Mouse (Mus musculus) neural tube, embryonic 12.5 days (tissue): Measurements from ENCODE around the gene Osbpl3. TPM values are rescaled to one million over a fixed set of nuclear protein-coding genes. Genes with fewer than 3 reads are reported as not detected.

ENCODE experiments used
- ATAC-seq: fragments of 200-750 bp; cut with Nextera tagmentation; 2 replicates; pipeline ENCODE4 v1.8.0; 2017; ENCODE audit warnings: low read depth, mild to moderate bottlenecking, moderate TSS enrichment, moderate library complexity; ENCODE audit not compliant: low FRiP score
- H3K27ac ChIP-seq: fragments of 300-500 bp; sonication (generic); 2 replicates; pipeline ENCODE4 v1.5.1; 2016
- H3K27me3 ChIP-seq: fragments of 300-500 bp; sonication (generic); replicated peaks from 2 replicates; pipeline ENCODE4 v1.6.1; 2016; ENCODE audit warnings: mild to moderate bottlenecking
- H3K36me3 ChIP-seq: fragments of 300-500 bp; sonication (generic); 2 replicates; pipeline ENCODE4 v1.6.1; 2016; ENCODE audit warnings: mild to moderate bottlenecking
- H3K4me1 ChIP-seq: fragments of 300-500 bp; sonication (generic); 2 replicates; pipeline ENCODE4 v1.6.1; 2016
- H3K4me2 ChIP-seq: fragments of 300-500 bp; sonication (generic); replicated peaks from 2 replicates; pipeline ENCODE4 v1.6.1; 2016; ENCODE audit warnings: mild to moderate bottlenecking
- H3K4me3 ChIP-seq: fragments of 300-500 bp; sonication (generic); 2 replicates; pipeline ENCODE4 v1.5.1; 2016
- H3K9ac ChIP-seq: fragments of 300-500 bp; sonication (generic); 2 replicates; pipeline ENCODE4 v1.6.1; 2016; ENCODE audit warnings: mild to moderate bottlenecking
- H3K9me3 ChIP-seq: fragments of 300-500 bp; sonication (generic); 2 replicates; pipeline ENCODE4 v1.6.1; 2016; ENCODE audit warnings: mild to moderate bottlenecking
- WGBS: fragments of 180-500 bp; shearing (Covaris S2); methylation state at CpG from one replicate; pipeline ENCODE4 v1.1.7; 2016; 5-methylcytosine and 5-hydroxymethylcytosine counted together
- polyA plus RNA-seq: library from polyadenylated mRNA; unstranded; fragments of >200 nt; fragmentation: Nextera tagmentation; extraction: Ambion mirVana; gene quantifications from 2 replicates; pipeline ENCODE4 v1.2.1, GENCODE M21; 2016

Osbpl3 gene
- polyA plus RNA-seq, 1 experiment from 2014 or later: 5.4 TPM

DNA sequence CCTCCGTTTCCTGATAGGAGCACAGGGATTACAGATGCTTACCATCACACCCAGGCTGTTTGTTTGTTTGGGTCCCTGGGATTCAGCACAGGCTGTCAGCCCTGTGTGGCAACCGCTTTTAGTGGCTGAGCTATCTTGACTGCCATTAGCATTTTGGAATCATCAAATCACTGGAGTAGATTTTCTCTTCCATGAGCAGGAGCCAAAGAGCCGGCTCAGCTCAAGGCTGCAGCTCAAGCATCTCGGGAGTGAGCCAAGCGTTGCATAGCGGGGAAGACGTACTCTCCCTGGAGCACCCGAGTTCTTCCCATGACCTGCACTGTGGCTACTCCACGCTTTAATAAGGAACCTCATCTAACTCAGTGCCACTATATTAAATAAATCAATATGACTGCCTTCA, 93.8 kb downstream of the Osbpl3 start:
- Histone ChIP-seq H3K9me3 (no peaks in the 10 kb centered on the region), H3K27ac (no peak overlapping the region), H3K27me3 (no peaks in the 10 kb centered on the region), H3K4me2 (no peak overlapping the region), H3K4me1 (no peaks in the 10 kb centered on the region), H3K9ac (no peak overlapping the region), H3K36me3 (no peaks in the 10 kb centered on the region), H3K4me3 (no peak overlapping the region)
- WGBS: 89% methylated on average over 9 of the region's 9 CpGs
- ATAC-seq: no peak

DNA sequence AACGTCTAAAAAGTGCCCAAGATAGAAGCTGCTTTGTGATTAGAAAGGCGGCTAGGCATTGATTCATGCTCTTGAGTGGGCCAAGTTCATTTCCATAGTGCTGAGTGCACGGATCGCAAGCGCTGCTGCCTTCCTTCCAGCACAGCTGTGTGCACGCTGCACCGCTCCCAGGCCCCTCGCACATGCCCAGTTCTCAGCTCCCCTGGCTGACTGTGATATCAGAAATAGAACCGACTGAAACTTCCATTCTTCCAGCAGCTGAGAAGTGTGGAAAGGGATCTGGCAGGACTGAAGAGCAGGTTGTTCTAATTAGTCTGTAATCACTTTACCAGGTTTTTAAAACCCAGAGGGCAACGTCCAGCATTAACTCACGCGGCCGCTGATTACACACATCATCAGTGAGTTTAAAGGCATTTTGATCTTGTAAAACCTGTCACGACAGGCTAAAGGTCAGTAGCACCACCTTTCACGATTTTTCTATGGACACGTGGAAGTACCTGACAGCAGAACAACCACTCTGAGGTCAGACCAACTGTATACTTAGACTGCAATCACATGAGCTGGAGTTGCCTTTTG, 97.8 kb downstream of the Osbpl3 start:
- WGBS: 47% methylated on average over 16 of the region's 16 CpGs
- Histone ChIP-seq H3K27me3 (no peaks in the 10 kb centered on the region), H3K9me3 (no peaks in the 10 kb centered on the region), H3K36me3 (no peaks in the 10 kb centered on the region), H3K9ac (no peak overlapping the region), H3K4me3 (no peak overlapping the region), H3K4me1 (no peaks in the 10 kb centered on the region; the same call in 1 of the 2 replicates), H3K27ac (no peak overlapping the region), H3K4me2 (no peak overlapping the region)
- ATAC-seq: 0 out of 2 replicates have a peak, but pooled peaks have one; percentile 50

DNA sequence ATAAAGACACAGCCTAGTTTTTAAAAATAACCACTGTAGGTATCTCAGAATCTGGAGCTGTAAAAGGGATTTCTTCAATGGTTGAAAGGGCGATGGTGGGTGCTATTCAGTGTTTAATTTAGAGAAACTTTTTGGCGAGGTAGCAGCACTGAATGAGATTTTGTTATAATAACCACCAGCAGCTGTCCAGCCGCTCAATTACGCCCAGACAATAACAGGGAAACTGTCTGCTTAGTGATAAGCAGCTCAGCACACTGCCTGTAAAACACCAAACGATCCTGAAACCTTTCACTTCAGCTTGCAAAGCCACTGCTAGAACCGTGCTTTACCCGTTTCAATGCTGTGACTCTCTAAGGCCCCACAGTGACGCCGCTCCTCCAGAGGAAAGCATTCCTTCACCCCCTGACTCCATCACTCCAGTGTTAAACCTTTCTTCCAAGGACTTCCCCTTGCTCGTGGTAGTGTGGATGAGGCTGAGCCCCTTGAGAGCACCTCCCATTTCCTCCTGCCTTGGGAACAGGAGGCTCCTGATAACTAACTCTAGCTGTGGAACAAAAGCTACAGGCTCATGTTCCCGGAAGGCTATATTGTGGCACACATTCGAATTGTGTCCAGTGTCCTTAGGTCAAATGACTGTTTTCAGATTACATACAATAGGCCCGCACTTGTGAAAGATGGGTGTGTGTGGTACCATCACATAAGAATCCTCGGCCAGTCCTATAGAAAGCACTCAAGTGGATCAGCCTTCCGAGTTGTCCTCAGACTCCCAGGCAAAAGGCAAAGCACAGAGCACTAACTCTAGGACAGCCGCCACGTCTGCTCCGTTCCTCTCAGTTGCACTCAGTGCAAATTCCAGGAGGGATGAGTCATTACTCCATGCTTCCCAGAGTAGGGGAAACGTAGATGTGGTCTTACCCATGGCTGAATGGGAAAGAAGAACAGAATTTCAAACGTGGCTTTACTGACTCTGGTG, 101.0 kb downstream of the Osbpl3 start:
- WGBS: 62% methylated on average over 20 of the region's 20 CpGs
- no peaks in the 10 kb centered on the region for H3K36me3 ChIP-seq
- no peak overlapping the region for H3K4me3 ChIP-seq
- no peaks in the 10 kb centered on the region for H3K9me3 ChIP-seq
- H3K4me2 ChIP-seq: no peak overlapping the region
- no peak overlapping the region for H3K27ac ChIP-seq
- no peak for ATAC-seq
- no peak overlapping the region for H3K9ac ChIP-seq
- H3K27me3 ChIP-seq: no peaks in the 10 kb centered on the region
- H3K4me1 ChIP-seq: no peaks in the 10 kb centered on the region; the same call in 1 of the 2 replicates

DNA sequence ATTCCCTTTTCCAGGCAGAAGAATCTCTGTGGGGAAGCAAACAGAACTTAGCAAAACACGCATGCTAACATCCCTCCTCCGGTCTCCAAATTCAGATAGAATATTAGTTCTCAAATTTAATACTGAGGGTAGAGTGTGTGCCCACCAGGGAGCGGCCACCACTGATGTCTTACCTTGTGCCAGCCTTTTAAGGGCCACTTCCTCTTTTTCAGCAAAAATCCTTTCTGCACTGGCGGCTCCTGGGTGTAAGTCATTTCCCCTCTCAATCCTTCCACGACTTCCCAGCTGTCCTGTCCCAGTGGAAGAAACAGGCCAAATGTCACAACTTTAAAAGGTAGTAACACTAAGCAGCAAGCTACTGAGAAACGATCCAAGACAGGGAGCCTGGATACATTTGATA, 103.2 kb downstream of the Osbpl3 start:
- Histone ChIP-seq H3K9me3 (no peaks in the 10 kb centered on the region), H3K4me2 (no peak overlapping the region), H3K9ac (no peak overlapping the region), H3K27me3 (no peaks in the 10 kb centered on the region), H3K36me3 (no peaks in the 10 kb centered on the region), H3K27ac (no peak overlapping the region), H3K4me3 (no peak overlapping the region), H3K4me1 (no peaks in the 10 kb centered on the region; the same call in 1 of the 2 replicates)
- WGBS: 65% methylated on average over 6 of the region's 6 CpGs
- ATAC-seq: no peak

DNA sequence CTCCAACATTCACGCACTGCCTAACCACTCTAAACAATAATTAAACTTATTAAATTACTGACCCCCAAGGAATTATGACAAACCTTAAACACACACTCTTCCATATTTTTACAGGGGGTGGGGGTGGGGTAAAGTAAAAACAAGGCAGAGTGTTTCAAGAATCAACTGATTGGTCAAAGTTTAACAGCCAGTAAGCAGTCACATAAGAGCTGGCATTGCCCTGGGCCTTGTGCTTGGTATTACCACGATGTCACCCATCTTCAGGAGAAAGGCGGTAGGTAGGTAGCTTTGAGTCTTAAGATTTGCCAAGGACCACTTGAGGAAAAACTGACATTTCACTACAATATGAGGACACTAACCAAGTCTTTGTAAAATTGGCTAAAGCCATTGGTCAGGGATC, 105.1 kb downstream of the Osbpl3 start:
- no peaks in the 10 kb centered on the region for H3K36me3 ChIP-seq
- H3K4me1 ChIP-seq: no peaks in the 10 kb centered on the region; the same call in 1 of the 2 replicates
- H3K27me3 ChIP-seq: no peaks in the 10 kb centered on the region
- no peak overlapping the region for H3K4me2 ChIP-seq
- no peaks in the 10 kb centered on the region for H3K9me3 ChIP-seq
- H3K4me3 ChIP-seq: no peak overlapping the region
- no peak overlapping the region for H3K9ac ChIP-seq
- no peak for ATAC-seq
- no peak overlapping the region for H3K27ac ChIP-seq
- WGBS: 94% methylated on average over 3 of the region's 3 CpGs

DNA sequence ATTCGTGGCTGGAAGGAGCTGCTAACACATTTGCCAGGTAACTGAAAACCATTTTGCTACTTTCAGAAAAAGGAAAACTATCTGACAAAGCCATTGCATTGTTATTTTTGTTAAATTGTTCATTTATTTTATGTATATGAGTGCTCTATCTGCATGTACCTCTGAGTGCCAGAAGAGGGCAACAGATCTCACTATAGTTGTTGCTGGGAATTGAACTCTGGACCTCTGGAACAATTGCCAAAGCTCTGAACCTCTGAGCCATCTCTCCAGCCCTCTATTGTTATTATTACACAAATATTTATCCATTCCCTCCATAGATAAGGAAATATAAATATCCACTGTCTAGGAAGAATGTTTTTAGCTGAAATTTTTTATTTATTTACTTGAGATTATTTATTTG, 107.4 kb downstream of the Osbpl3 start:
- no peaks in the 10 kb centered on the region for H3K36me3 ChIP-seq
- H3K4me1 ChIP-seq: no peaks in the 10 kb centered on the region
- 95% methylated on average over 1 of the region's 1 CpGs for WGBS
- H3K4me2 ChIP-seq: no peak overlapping the region
- no peak overlapping the region for H3K27ac ChIP-seq
- H3K27me3 ChIP-seq: no peaks in the 10 kb centered on the region
- H3K9me3 ChIP-seq: no peaks in the 10 kb centered on the region
- ATAC-seq: no peak
- H3K4me3 ChIP-seq: no peak overlapping the region
- H3K9ac ChIP-seq: no peak overlapping the region

DNA sequence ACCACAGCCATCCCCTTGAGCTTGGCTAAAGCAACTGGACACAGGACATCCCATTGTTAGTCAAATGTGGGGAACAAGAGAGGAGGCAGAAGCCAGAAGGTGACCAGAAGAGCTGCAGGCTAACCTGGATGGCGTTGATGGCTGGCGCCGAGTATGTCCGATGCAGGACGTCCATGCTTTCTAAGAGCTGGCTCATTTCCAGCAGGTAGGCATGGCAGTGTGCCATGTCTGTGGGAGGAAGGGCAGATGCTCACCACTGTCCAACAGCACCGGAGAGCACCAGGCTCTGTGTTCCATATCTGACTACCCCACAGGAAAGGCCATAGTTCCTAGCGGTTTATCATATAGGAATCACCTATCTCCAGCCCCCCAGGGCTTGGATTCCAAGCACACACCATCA, 109.8 kb downstream of the Osbpl3 start:
- WGBS: 97% methylated on average over 7 of the region's 7 CpGs

DNA sequence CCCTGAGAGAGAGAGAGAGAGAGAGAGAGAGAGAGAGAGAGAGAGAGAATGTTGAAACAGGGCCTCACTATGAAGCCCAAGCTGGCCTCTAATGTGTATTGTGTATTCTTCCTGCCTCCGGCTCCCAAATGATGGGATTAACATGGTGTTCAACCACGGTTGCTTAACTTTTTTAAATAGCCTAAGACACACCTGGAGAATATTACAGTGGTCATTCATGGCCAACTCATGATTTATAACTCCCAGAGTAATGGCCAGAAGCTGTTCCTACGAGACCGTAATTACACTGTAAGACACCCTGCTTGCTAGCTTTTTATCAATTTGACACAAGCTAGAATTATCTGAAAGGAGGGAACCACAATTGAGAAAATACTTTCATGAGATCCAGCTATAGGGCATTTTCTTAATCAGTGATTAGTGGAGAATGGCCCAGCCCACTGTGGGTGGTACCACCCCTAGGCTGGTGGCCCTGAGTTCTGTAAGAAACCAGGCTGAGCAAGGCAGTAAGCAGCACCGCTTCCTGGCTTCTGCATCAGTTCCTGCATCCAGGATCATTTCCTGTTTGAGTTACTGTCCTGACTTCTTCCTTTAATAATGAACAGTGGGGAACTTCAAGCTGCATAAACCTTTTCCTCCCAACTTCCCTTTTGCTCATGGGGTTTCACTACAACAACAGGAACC, 115.6 kb downstream of the Osbpl3 start:
- Histone ChIP-seq H3K4me3 (no peak overlapping the region), H3K4me1 (no peaks in the 10 kb centered on the region), H3K9me3 (no peaks in the 10 kb centered on the region), H3K9ac (no peak overlapping the region), H3K27ac (no peak overlapping the region), H3K27me3 (no peaks in the 10 kb centered on the region), H3K4me2 (no peak overlapping the region), H3K36me3 (no peaks in the 10 kb centered on the region)
- 75% methylated on average over 5 of the region's 5 CpGs for WGBS
- ATAC-seq: no peak

More for the DNA sequence above, 109.8 kb downstream of the Osbpl3 start:
- no peaks in the 10 kb centered on the region for H3K9me3 ChIP-seq
- no peaks in the 10 kb centered on the region for H3K27me3 ChIP-seq
- no peaks in the 10 kb centered on the region for H3K36me3 ChIP-seq
- H3K9ac ChIP-seq: no peak overlapping the region
- no peak overlapping the region for H3K4me3 ChIP-seq
- no peaks in the 10 kb centered on the region for H3K4me1 ChIP-seq
- no peak overlapping the region for H3K4me2 ChIP-seq
- no peak overlapping the region for H3K27ac ChIP-seq
- no peak for ATAC-seq

DNA sequence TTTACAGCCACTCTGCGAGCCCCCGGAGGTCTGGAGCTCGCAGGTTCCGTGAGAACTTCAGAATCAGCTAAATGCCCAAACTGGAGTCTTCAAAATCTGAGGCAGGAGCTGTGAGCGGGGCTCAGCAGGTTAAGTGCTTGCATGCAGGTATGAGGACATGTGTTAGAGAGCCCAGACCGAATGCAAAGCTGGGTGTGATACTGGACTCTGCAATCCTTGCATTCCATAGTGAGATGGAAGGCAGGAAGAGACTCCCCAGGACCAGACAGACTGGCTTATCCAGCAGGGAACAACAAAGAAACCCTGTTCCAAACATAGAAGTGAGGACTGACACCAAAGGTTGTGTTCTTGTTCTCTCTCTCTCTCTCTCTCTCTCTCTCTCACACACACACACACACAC, 118.6 kb downstream of the Osbpl3 start:
- no peak overlapping the region for H3K9ac ChIP-seq

DNA sequence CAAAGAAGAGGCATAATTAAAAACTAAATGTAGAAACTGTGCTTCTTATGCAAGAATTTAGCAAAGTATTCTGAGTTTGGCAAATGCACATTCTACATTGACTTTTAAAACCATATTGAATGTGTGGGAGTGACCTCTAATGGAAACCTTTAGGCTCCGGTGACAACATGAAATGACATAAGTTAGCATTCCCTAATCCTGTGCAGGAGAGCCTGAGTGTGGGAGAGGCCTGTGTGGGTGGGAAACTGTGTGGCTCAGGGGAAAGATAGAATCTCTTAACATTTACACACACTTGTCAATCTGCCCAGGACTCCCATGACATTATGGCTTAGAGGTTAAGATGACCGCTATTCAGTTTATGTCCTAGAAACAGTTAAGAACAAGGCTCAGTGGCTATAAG, 119.6 kb downstream of the Osbpl3 start:
- no peaks in the 10 kb centered on the region for H3K4me1 ChIP-seq
- no peak overlapping the region for H3K4me3 ChIP-seq
- H3K4me2 ChIP-seq: no peak overlapping the region
- no peak overlapping the region for H3K9ac ChIP-seq
- ATAC-seq: no peak
- H3K36me3 ChIP-seq: no peaks in the 10 kb centered on the region
- H3K9me3 ChIP-seq: no peaks in the 10 kb centered on the region
- no peaks in the 10 kb centered on the region for H3K27me3 ChIP-seq
- H3K27ac ChIP-seq: no peak overlapping the region
- WGBS: 99% methylated on average over 2 of the region's 2 CpGs

More for the DNA sequence above, 118.6 kb downstream of the Osbpl3 start:
- H3K27ac ChIP-seq: no peak overlapping the region
- no peaks in the 10 kb centered on the region for H3K9me3 ChIP-seq
- ATAC-seq: no peak
- WGBS: 83% methylated on average over 6 of the region's 6 CpGs
- no peak overlapping the region for H3K4me2 ChIP-seq
- H3K4me3 ChIP-seq: no peak overlapping the region
- H3K36me3 ChIP-seq: no peaks in the 10 kb centered on the region
- H3K27me3 ChIP-seq: no peaks in the 10 kb centered on the region
- H3K4me1 ChIP-seq: no peaks in the 10 kb centered on the region

DNA sequence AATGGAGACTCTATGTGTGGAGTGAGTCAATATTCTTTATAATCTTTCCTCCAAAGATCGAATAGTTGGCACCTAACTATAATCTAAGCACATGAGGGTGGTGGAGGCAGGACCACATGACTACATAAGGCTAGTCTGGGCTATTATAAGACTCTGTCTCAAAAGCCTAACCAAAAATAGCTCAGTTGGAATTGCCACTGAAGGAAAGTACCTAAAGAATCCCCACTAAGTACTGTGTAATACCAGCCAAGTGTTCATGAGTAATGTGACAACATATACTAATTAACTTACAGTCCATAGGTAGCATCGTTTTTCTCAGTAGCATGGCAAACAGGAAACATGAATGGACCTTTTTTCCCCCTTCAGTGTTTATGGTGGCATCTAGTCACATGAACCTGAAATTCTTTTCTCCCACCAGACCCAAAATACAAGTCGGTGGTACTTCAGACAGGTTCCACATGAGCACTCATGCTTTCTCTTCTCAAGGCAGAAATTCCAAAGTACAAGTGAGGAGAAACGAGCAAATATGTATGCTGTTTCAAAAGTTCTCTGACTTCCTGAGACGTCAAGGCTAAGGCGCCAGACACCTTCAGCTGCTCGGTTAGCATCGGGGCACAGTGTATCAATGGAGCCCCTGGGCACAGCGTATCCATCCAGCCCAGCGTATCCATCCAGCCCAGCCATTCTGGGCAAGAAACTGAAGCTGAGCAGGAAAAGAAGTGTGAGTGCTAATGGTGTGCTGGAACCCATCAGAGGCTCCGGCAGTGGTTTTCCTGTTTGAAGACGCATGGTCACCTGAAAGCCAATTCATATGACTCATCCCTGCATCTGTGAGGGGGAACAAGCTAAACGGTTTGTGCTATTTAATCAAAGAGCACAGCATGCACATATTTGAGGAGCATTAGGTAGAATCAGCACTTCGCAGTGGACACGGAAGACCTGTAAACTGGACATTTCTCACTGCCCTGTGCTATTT, 120.9 kb downstream of the Osbpl3 start:
- Histone ChIP-seq H3K27ac (no peak overlapping the region), H3K27me3 (no peaks in the 10 kb centered on the region), H3K9ac (no peak overlapping the region), H3K4me1 (no peaks in the 10 kb centered on the region), H3K4me3 (no peak overlapping the region), H3K36me3 (no peaks in the 10 kb centered on the region), H3K9me3 (no peaks in the 10 kb centered on the region), H3K4me2 (no peak overlapping the region)
- no peak for ATAC-seq
- 93% methylated on average over 15 of the region's 15 CpGs for WGBS
